Mouse (Mus musculus) CH12.LX (cell line): ENCODE measurements at regions not wholly inside any gene's neighbourhood (a gene's known extent, or its start where the extent isn't known, plus 50 kb on each side); places are given as distances from the start of the nearest gene placed in this dataset.

Experiments
- DNase-seq: peaks from one replicate; pipeline ENCODE4 v3.0.0-alpha.2; 2013; ENCODE audit errors: extremely low read depth
- H3K27ac ChIP-seq: 2 replicates; pipeline ENCODE4 v1.5.1; 2012; ENCODE audit warnings: low read depth, mild to moderate bottlenecking, control low read depth, moderate library complexity; ENCODE audit not compliant: insufficient read depth
- H3K27me3 ChIP-seq: replicated peaks from 2 replicates; pipeline ENCODE3; 2012; ENCODE audit warnings: inconsistent platforms
- H3K36me3 ChIP-seq, 2 experiments: replicated peaks in 1 of 2; 2 replicates each; pipeline versions ENCODE3 to v1.6.1; 2012; ENCODE audit warnings: inconsistent platforms in 1 of 2, low read length in 1 of 2, mild to moderate bottlenecking in 1 of 2, mixed read lengths in 1 of 2, moderate library complexity in 1 of 2; ENCODE audit not compliant: control insufficient read depth in 1 of 2, insufficient read depth in 1 of 2
- H3K4me1 ChIP-seq, 2 experiments: 2 replicates each; pipeline ENCODE4 v1.6.1; 2012; ENCODE audit warnings: inconsistent platforms in 1 of 2, moderate library complexity in 1 of 2; ENCODE audit not compliant: insufficient read depth in 2 of 2, control insufficient read depth in 1 of 2
- H3K4me2 ChIP-seq: 2 replicates; pipeline ENCODE4 v1.6.1; 2012; ENCODE audit warnings: low read depth, mild to moderate bottlenecking, control low read depth; ENCODE audit not compliant: poor library complexity, insufficient read depth, severe bottlenecking
- H3K4me3 ChIP-seq, 3 experiments: fragments of 150-350 bp in 1 of 3; sonication (generic) in 1 of 3; replicated peaks in 1 of 3; 2 replicates each; pipeline versions ENCODE3 to v1.5.1; 2011 to 2012; ENCODE audit warnings: low read depth in 2 of 3, low read length in 2 of 3, mild to moderate bottlenecking in 2 of 3, moderate library complexity in 2 of 3, control low read depth in 1 of 3, improper control_type of control experiment in 1 of 3, inconsistent platforms in 1 of 3, mixed read lengths in 1 of 3; ENCODE audit not compliant: poor library complexity in 1 of 3
- H3K79me2 ChIP-seq: replicated peaks from 2 replicates; pipeline ENCODE4 v1.6.1; 2012; ENCODE audit warnings: mild to moderate bottlenecking, moderate library complexity; ENCODE audit not compliant: control insufficient read depth, poor library complexity, insufficient read depth, severe bottlenecking; ENCODE audit errors: extremely low read depth
- H3K9ac ChIP-seq: 2 replicates; pipeline ENCODE4 v1.6.1; 2012; ENCODE audit warnings: low read depth, mild to moderate bottlenecking, control low read depth, moderate library complexity; ENCODE audit not compliant: insufficient read depth
- H3K9me3 ChIP-seq: replicated peaks from 2 replicates; pipeline ENCODE3; 2012; ENCODE audit warnings: low read length, inconsistent platforms, mixed read lengths
- CHD1 ChIP-seq: IDR thresholded peaks from 2 replicates; pipeline ENCODE4 v1.6.1; 2012; ENCODE audit warnings: low read depth, low read length, improper control_type of control experiment, inconsistent platforms
- CHD2 ChIP-seq: IDR thresholded peaks from 2 replicates; pipeline ENCODE4 v1.6.1; 2011; ENCODE audit warnings: low read length, improper control_type of control experiment
- ELF1 ChIP-seq: IDR thresholded peaks from 2 replicates; pipeline ENCODE4 v1.6.1; 2014; ENCODE audit warnings: low read depth, mild to moderate bottlenecking, inconsistent platforms, low read length, improper control_type of control experiment
- GABPA ChIP-seq: IDR thresholded peaks from 2 replicates; pipeline ENCODE4 v1.6.1; 2012; ENCODE audit warnings: low read depth, low read length, improper control_type of control experiment, inconsistent platforms; ENCODE audit not compliant: insufficient replicate concordance
- HCFC1 ChIP-seq: IDR thresholded peaks from 2 replicates; pipeline ENCODE4 v1.6.1; 2012; ENCODE audit warnings: low read depth, mild to moderate bottlenecking, inconsistent platforms, low read length, improper control_type of control experiment
- IRF4 ChIP-seq: IDR thresholded peaks from 2 replicates; pipeline ENCODE4 v1.6.1; 2014; ENCODE audit warnings: low read depth, mild to moderate bottlenecking, inconsistent platforms, low read length, improper control_type of control experiment
- JUN ChIP-seq: IDR thresholded peaks from 2 replicates; pipeline ENCODE4 v1.6.1; 2011; ENCODE audit warnings: low read depth, mild to moderate bottlenecking, low read length, improper control_type of control experiment, moderate library complexity; ENCODE audit not compliant: insufficient read depth
- MAFK ChIP-seq: IDR thresholded peaks from 2 replicates; pipeline ENCODE4 v1.6.1; 2011; ENCODE audit warnings: low read length, improper control_type of control experiment; ENCODE audit not compliant: insufficient replicate concordance
- MAX ChIP-seq: IDR thresholded peaks from 2 replicates; pipeline ENCODE4 v1.6.1; 2011; ENCODE audit warnings: low read length, improper control_type of control experiment
- MEF2A ChIP-seq: IDR thresholded peaks from 2 replicates; pipeline ENCODE4 v1.6.1; 2014; ENCODE audit warnings: low read depth, mild to moderate bottlenecking, inconsistent platforms, low read length, improper control_type of control experiment, borderline replicate concordance
- MYC ChIP-seq: IDR thresholded peaks from 2 replicates; pipeline ENCODE4 v1.6.1; 2011; ENCODE audit warnings: low read depth, mild to moderate bottlenecking, improper control_type of control experiment, low read length
- NELFE ChIP-seq: IDR thresholded peaks from 2 replicates; pipeline ENCODE4 v1.6.1; 2011; ENCODE audit warnings: low read depth, low read length, improper control_type of control experiment
- NRF1 ChIP-seq: IDR thresholded peaks from 2 replicates; pipeline ENCODE4 v1.6.1; 2014; ENCODE audit warnings: low read depth, mild to moderate bottlenecking, inconsistent platforms, low read length, improper control_type of control experiment, moderate library complexity
- POLR2A ChIP-seq: IDR thresholded peaks from 2 replicates; pipeline ENCODE4 v1.6.1; 2011; ENCODE audit warnings: low read depth, mild to moderate bottlenecking, improper control_type of control experiment, low read length
- POLR2AphosphoS2 ChIP-seq: IDR thresholded peaks from 2 replicates; pipeline ENCODE4 v1.6.1; 2011; ENCODE audit warnings: low read depth, low read length, improper control_type of control experiment
- RAD21 ChIP-seq: IDR thresholded peaks from 2 replicates; pipeline ENCODE4 v1.6.1; 2011; ENCODE audit warnings: low read depth, mild to moderate bottlenecking, low read length, improper control_type of control experiment, moderate library complexity
- RCOR1 ChIP-seq: conservative IDR thresholded peaks from 2 replicates; pipeline ENCODE4 v1.6.1; 2012; ENCODE audit warnings: low read depth, mild to moderate bottlenecking, inconsistent platforms, low read length, improper control_type of control experiment
- SMC3 ChIP-seq: IDR thresholded peaks from 2 replicates; pipeline ENCODE4 v1.6.1; 2011; ENCODE audit warnings: low read depth, low read length, improper control_type of control experiment
- TBP ChIP-seq: conservative IDR thresholded peaks from 2 replicates; pipeline ENCODE4 v1.6.1; 2011; ENCODE audit warnings: low read depth, low read length, improper control_type of control experiment
- UBTF ChIP-seq: IDR thresholded peaks from 2 replicates; pipeline ENCODE4 v1.6.1; 2012; ENCODE audit warnings: low read depth, mild to moderate bottlenecking, inconsistent platforms, low read length, improper control_type of control experiment, moderate library complexity
- USF1 ChIP-seq: IDR thresholded peaks from 2 replicates; pipeline ENCODE4 v1.6.1; 2014; ENCODE audit warnings: low read depth, mild to moderate bottlenecking, inconsistent platforms, low read length, improper control_type of control experiment
- USF2 ChIP-seq: conservative IDR thresholded peaks from 2 replicates; pipeline ENCODE4 v1.6.1; 2011; ENCODE audit warnings: low read depth, low read length, improper control_type of control experiment
- ZKSCAN1 ChIP-seq: IDR thresholded peaks from 2 replicates; pipeline ENCODE4 v1.6.1; 2012; ENCODE audit warnings: low read depth, inconsistent platforms, low read length, improper control_type of control experiment, borderline replicate concordance
- dilution Hi-C: fragments of 300-500 bp; cut with MboI; formaldehyde crosslinking; loops from 2 replicates; pipeline ENCODE4 v1.14.3; 2020; ENCODE audit warnings: low sequenced_read_pairs; ENCODE audit not compliant: extremely low pct_unique_long_range_greater_than_20kb, extremely low pct_ligation_motif_present
- in situ Hi-C: fragments of 300-500 bp; cut with MboI; formaldehyde crosslinking; loops from 3 replicates; pipeline ENCODE4 v1.14.3; 2019; ENCODE audit warnings: low sequenced_read_pairs, low pct_ligation_motif_present, low pct_unique_long_range_greater_than_20kb, mixed read lengths

- no peaks in the 10 kb centered on the region for H3K9me3 ChIP-seq
- H3K4me1 ChIP-seq = no peaks in the 10 kb centered on the region; a peak in 1 of 4 replicates
- no peaks in the 10 kb centered on the region for H3K36me3 ChIP-seq
- no peak overlapping the region for H3K4me2 ChIP-seq
- no peak overlapping the region for H3K27ac ChIP-seq
- no peak for DNase-seq
- H3K79me2 ChIP-seq = no peaks in the 10 kb centered on the region
- in situ Hi-C loops (no loop called here), dilution Hi-C loops (no loop called here)
- TF ChIP-seq MAX (no peak), IRF4 (no peak), GABPA (no peak), TBP (no peak)
- H3K9ac ChIP-seq = no peak overlapping the region
- no peaks in the 10 kb centered on the region for H3K27me3 ChIP-seq
- no peak overlapping the region for H3K4me3 ChIP-seq
Measured at GRCm38 (mm10) chr13:90503188-90503587, 402.0 kb downstream of the Atp6ap1l start.

- no peaks in the 10 kb centered on the region for H3K36me3 ChIP-seq
- no peaks in the 10 kb centered on the region for H3K27me3 ChIP-seq
- no peaks in the 10 kb centered on the region for H3K79me2 ChIP-seq
- in situ Hi-C loops = no loop called here
- no peaks in the 10 kb centered on the region; a peak in 1 of 4 replicates for H3K4me1 ChIP-seq
- no peak for TF ChIP-seq USF2
- no peak for TF ChIP-seq POLR2A
- no peak for TF ChIP-seq MAX
- TF ChIP-seq ZKSCAN1 = no peak
- TF ChIP-seq ELF1 = no peak
- TF ChIP-seq POLR2AphosphoS2 = no peak
- no peak for TF ChIP-seq USF1
- dilution Hi-C loops = no loop called here
- H3K27ac ChIP-seq = no peak overlapping the region
- no peak for DNase-seq
- H3K4me3 ChIP-seq = no peak overlapping the region
- no peaks in the 10 kb centered on the region for H3K9me3 ChIP-seq
- H3K9ac ChIP-seq = no peak overlapping the region
- H3K4me2 ChIP-seq = no peak overlapping the region
Measured at GRCm38 (mm10) chr13:90502141-90502540, 403.0 kb downstream of the Atp6ap1l start.

DNA sequence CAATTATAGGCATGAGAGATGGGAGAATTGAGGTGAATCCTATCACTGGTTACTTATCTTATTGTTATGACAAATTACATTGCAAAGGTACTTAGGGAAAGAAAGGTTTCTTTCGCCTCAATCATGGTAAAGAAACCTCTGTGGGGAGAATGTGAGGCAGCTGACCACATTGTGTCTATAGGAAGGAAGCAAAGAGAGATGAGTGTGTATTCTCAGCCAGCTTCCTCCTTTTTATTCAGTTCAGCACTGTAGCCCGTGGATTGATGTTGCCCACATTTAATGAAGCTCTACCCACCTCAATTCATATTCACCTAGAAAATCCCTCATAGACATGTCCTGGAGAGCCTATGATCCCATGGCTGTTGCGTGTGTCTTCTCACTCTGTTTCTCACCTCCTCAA, 406.2 kb downstream of the Atp6ap1l start:
- no peaks in the 10 kb centered on the region for H3K9me3 ChIP-seq
- no peak for TF ChIP-seq ZKSCAN1
- no peak for TF ChIP-seq MEF2A
- TF ChIP-seq CHD1 = no peak
- no peak for TF ChIP-seq MYC
- TF ChIP-seq UBTF = no peak
- TF ChIP-seq CHD2 = no peak
- no peak for TF ChIP-seq HCFC1
- TF ChIP-seq NRF1 = no peak
- TF ChIP-seq USF2 = no peak
- no peak for TF ChIP-seq JUN
- no peak for TF ChIP-seq ELF1
- TF ChIP-seq NELFE = no peak
- no peak for TF ChIP-seq TBP
- no peak for TF ChIP-seq RCOR1
- no peak for TF ChIP-seq SMC3
- TF ChIP-seq MAFK = no peak
- TF ChIP-seq RAD21 = no peak
- TF ChIP-seq USF1 = no peak
- H3K4me1 ChIP-seq = no peaks in the 10 kb centered on the region; a peak in 1 of 4 replicates
- H3K4me2 ChIP-seq = no peak overlapping the region
- no peaks in the 10 kb centered on the region for H3K27me3 ChIP-seq
- H3K9ac ChIP-seq = no peak overlapping the region
- H3K27ac ChIP-seq = no peak overlapping the region
- DNase-seq = no peak
- no peaks in the 10 kb centered on the region for H3K36me3 ChIP-seq
- H3K79me2 ChIP-seq = no peaks in the 10 kb centered on the region
- no peak overlapping the region for H3K4me3 ChIP-seq
- in situ Hi-C loops = no loop called here
- dilution Hi-C loops = no loop called here
